Comparison of ENCODE assay signal across 8 mouse cellular contexts in genomic region chr5:29736073-29736900, GRCm38 (mm10). TPM values are rescaled to one million over a fixed set of nuclear protein-coding genes. Genes with fewer than 3 reads are reported as not detected.
DNase-seq lines count a peak whose midpoint lies in the region; ATAC-seq and TF ChIP-seq lines count a peak whose summit lies in the region.

No protein-coding gene starts in this region.

- H3K27me3 ChIP-seq in hindbrain, embryonic 10.5 days (ENCODE audit: insufficient read depth, poor library complexity, severe bottlenecking), result no peaks in the 10 kb centered on the region
- no peaks in the 10 kb centered on the region for H3K27me3 ChIP-seq in liver, embryonic 11.5 days (replicated peaks; ENCODE audit: control insufficient read depth, insufficient read depth, low read length)

- no peaks in the 10 kb centered on the region for H3K9me3 ChIP-seq in hindbrain, embryonic 10.5 days
- no peaks in the 10 kb centered on the region for H3K9me3 ChIP-seq in liver, embryonic 11.5 days (ENCODE audit: control insufficient read depth, low read length)

- DNase-seq in layer of hippocampus, adult 2 months (ENCODE audit: low spot score in 2 of 2), result peak in 1 of 2 experiments; percentile 38
- no peak for DNase-seq in layer of hippocampus, postnatal 10 days (ENCODE audit: low spot score in 2 of 2)
- DNase-seq in R1 (ENCODE audit: low read depth, low spot score), result peak; percentile 52
- no peak for DNase-seq in hindbrain, embryonic 10.5 days (ENCODE audit: low spot score)
- DNase-seq in liver, embryonic 11.5 days (ENCODE audit: low spot score), result no peak
- DNase-seq in left cerebral cortex, postnatal 36 days (ENCODE audit: low spot score in 2 of 2), result no peak

- peak overlapping the region; percentile 95 for H3K9ac ChIP-seq in liver, embryonic 11.5 days (ENCODE audit: low read depth, low read length)

- peak overlapping the region; percentile 98 for H3K27ac ChIP-seq in layer of hippocampus, adult 2 months
- 0 out of 2 replicates have a peak overlapping the region, but pooled peaks have one; percentile 19 for H3K27ac ChIP-seq in embryonic fibroblast, embryonic 13.5 days (ENCODE audit: insufficient read depth, low read length)
- peak overlapping the region; percentile 94 for H3K27ac ChIP-seq in hindbrain, embryonic 10.5 days
- H3K27ac ChIP-seq in liver, embryonic 11.5 days (ENCODE audit: low read depth, low read length), result peak overlapping the region; percentile 96

- WGBS in hindbrain, embryonic 10.5 days, result 2% methylated on average over 48 of the region's 48 CpGs
- under 1% methylated on average over 48 of the region's 48 CpGs for WGBS in liver, embryonic 11.5 days

- TF ChIP-seq CTCF in layer of hippocampus, adult 2 months (conservative IDR thresholded peaks at IDR 0.05), result no peak
- TF ChIP-seq CTCF in embryonic fibroblast, embryonic 13.5 days (IDR thresholded peaks at IDR 0.05; ENCODE audit: borderline replicate concordance, insufficient read depth, low read length), result no peak

- intact Hi-C loops in left cerebral cortex, postnatal 36 days (cut with DNase I), result no loop called here

- 0 out of 2 replicates have a peak, but pooled peaks cover 2% of the 10 kb centered on the region for H3K4me1 ChIP-seq in embryonic fibroblast, embryonic 13.5 days (ENCODE audit: control insufficient read depth, insufficient read depth, low read length)
- H3K4me1 ChIP-seq in hindbrain, embryonic 10.5 days (replicated peaks), result peaks cover 30% of the 10 kb centered on the region
- H3K4me1 ChIP-seq in liver, embryonic 11.5 days (replicated peaks; ENCODE audit: control insufficient read depth, insufficient read depth, low read length), result peaks cover 18% of the 10 kb centered on the region

- H3K4me3 ChIP-seq in layer of hippocampus, adult 2 months, result peak overlapping the region; percentile 89
- H3K4me3 ChIP-seq in embryonic fibroblast, embryonic 13.5 days (ENCODE audit: insufficient read depth, low read length), result peak overlapping the region; percentile 65
- peak overlapping the region; percentile 96 for H3K4me3 ChIP-seq in hindbrain, embryonic 10.5 days
- peak overlapping the region; percentile 95 for H3K4me3 ChIP-seq in liver, embryonic 11.5 days (ENCODE audit: low read depth, low read length)

- TF ChIP-seq POLR2A in embryonic fibroblast, embryonic 13.5 days (IDR thresholded peaks at IDR 0.05; ENCODE audit: low read depth, low read length), result no peak

- peak overlapping the region; percentile 72 for H3K4me2 ChIP-seq in liver, embryonic 11.5 days

- H3K36me3 ChIP-seq in hindbrain, embryonic 10.5 days, result peaks cover 4% of the 10 kb centered on the region; the same call in 1 of the 2 replicates
- no peaks in the 10 kb centered on the region for H3K36me3 ChIP-seq in liver, embryonic 11.5 days (ENCODE audit: control insufficient read depth, insufficient read depth, low read length)

- ATAC-seq in liver, embryonic 11.5 days (replicated peaks; ENCODE audit: low FRiP score), result peak; percentile 33
- ATAC-seq in monocyte, adult 5-6 weeks (replicated peaks; ENCODE audit: insufficient number of reproducible peaks, low FRiP score, low TSS enrichment, poor library complexity, severe bottlenecking), result peak; percentile 19

RNA-seq across cellular contexts. Expression of gene Gm5129, which starts 0.6 kb away (rescaled TPM):
- not detected for total RNA-seq in layer of hippocampus, adult 2 months (2021)
- total RNA-seq in layer of hippocampus, postnatal 10 days (2021), result not detected
- polyA plus RNA-seq in embryonic fibroblast, embryonic 13.5 days (2011; ENCODE audit: insufficient read length, low read depth, missing spikeins), result not detected in 2 replicates
- polyA plus RNA-seq in hindbrain, embryonic 10.5 days (2016; fragmentation: Nextera tagmentation; extraction: Ambion mirVana), result not detected in 2 replicates
- polyA plus RNA-seq in liver, embryonic 11.5 days (2014; fragmentation: Nextera tagmentation; extraction: Ambion mirVana), result not detected in 2 replicates
- 12.6 to 24.8 TPM in 2 of 3 replicates, not detected in the other for total RNA-seq in monocyte, adult 5-6 weeks (2017)
- not detected for total RNA-seq in left cerebral cortex, postnatal 36 days (2021)

RNA-seq across cellular contexts. Expression of gene Dnajb6, which starts 0.8 kb away (rescaled TPM):
- total RNA-seq in layer of hippocampus, adult 2 months (2021), result 100 to 1,000 TPM; 173 to 175 TPM
- total RNA-seq in layer of hippocampus, postnatal 10 days (2021), result 100 to 1,000 TPM; 172 to 180 TPM
- 111 and 121 TPM in 2 replicates for polyA plus RNA-seq in embryonic fibroblast, embryonic 13.5 days (2011; ENCODE audit: insufficient read length, low read depth, missing spikeins)
- 167 and 173 TPM in 2 replicates for polyA plus RNA-seq in hindbrain, embryonic 10.5 days (2016; fragmentation: Nextera tagmentation; extraction: Ambion mirVana)
- polyA plus RNA-seq in liver, embryonic 11.5 days (2014; fragmentation: Nextera tagmentation; extraction: Ambion mirVana), result 141 and 151 TPM in 2 replicates
- 221 to 273 TPM (median 236 TPM) in 3 replicates for total RNA-seq in monocyte, adult 5-6 weeks (2017)
- total RNA-seq in left cerebral cortex, postnatal 36 days (2021), result 100 to 1,000 TPM; 168 to 174 TPM

Comparison
In these comparisons a context has a peak if more than half of its experiments do, and no peak if none do; other contexts are left out.
1. H3K27ac ChIP-seq: peak in every context shown above with its lines; median percentile 98 in layer of hippocampus, adult 2 months; 96 in liver, embryonic 11.5 days; 94 in hindbrain, embryonic 10.5 days; 19 in embryonic fibroblast, embryonic 13.5 days.